Mouse (Mus musculus) naive thymus-derived CD4-positive, alpha-beta T cell, adult 5 months (primary cell): Measurements from ENCODE around the gene Slc1a5. TPM values are rescaled to one million over a fixed set of nuclear protein-coding genes. Genes with fewer than 3 reads are reported as not detected.

ENCODE experiments used
- polyA plus RNA-seq: library from polyadenylated mRNA; unstranded; fragments of 100-300 nt; shearing (Covaris generic); gene quantifications from one replicate; pipeline ENCODE4 v1.2.1, GENCODE M21; 2017

The Slc1a5 gene
- 258 TPM for polyA plus RNA-seq

GRCm38 (mm10) chr7:16780825-16781554 lies at the start of gene Slc1a5:
Slc1a5 (plus strand) TSS chr7:16781340.

GRCm38 (mm10) chr7:16738073-16738696 lies 43.0 kb upstream of the Slc1a5 start, which contains the start of gene Ap2s1:
Ap2s1 (plus strand) TSS chr7:16738410.

GRCm38 (mm10) chr7:16815351-16815941 lies 34.3 kb downstream of the Slc1a5 start, which contains the start of gene Strn4:
Strn4 (plus strand) TSS chr7:16815889.

GRCm38 (mm10) chr7:16816475-16817122 lies 35.5 kb downstream of the Slc1a5 start, which contains the start of gene Fkrp:
Fkrp (minus strand) TSS chr7:16816732.

GRCm38 (mm10) chr7:16842645-16843063 lies 61.5 kb downstream of the Slc1a5 start, which contains the start of gene Prkd2:
Prkd2 (plus strand) TSS chr7:16842902.

Other genes with a start within 250 kb of the Slc1a5 start
- gene Arhgap35, start 166.3 kb upstream of the Slc1a5 start, polyA plus RNA-seq = 8.7 TPM
- gene Ceacam15, start 105.6 kb upstream of the Slc1a5 start, polyA plus RNA-seq = not detected
- gene Ceacam9, start 59.4 kb upstream of the Slc1a5 start, polyA plus RNA-seq = not detected
- gene Ap2s1, start 42.9 kb upstream of the Slc1a5 start, polyA plus RNA-seq = 85.8 TPM
- 79.3 TPM for gene Strn4, start 34.5 kb downstream of the Slc1a5 start, polyA plus RNA-seq
- gene Fkrp, start 35.4 kb downstream of the Slc1a5 start, polyA plus RNA-seq = 22.8 TPM
- gene Prkd2, start 61.6 kb downstream of the Slc1a5 start, polyA plus RNA-seq = 220 TPM
- 0.15 TPM for gene Dact3, start 94.0 kb downstream of the Slc1a5 start, polyA plus RNA-seq
- not detected for gene Gng8, start 110.4 kb downstream of the Slc1a5 start, polyA plus RNA-seq
- 4.1 TPM for gene Ptgir, start 125.2 kb downstream of the Slc1a5 start, polyA plus RNA-seq
- 59.6 TPM for gene Calm3, start 142.8 kb downstream of the Slc1a5 start, polyA plus RNA-seq
- not detected for gene Pnmal2, start 163.3 kb downstream of the Slc1a5 start, polyA plus RNA-seq
- gene Pnmal1, start 178.3 kb downstream of the Slc1a5 start, polyA plus RNA-seq = not detected
- 1.2 TPM for gene Gm42372, start 201.7 kb downstream of the Slc1a5 start, polyA plus RNA-seq
- gene Ccdc8, start 211.4 kb downstream of the Slc1a5 start, polyA plus RNA-seq = 0.07 TPM
- 92.2 TPM for gene Ppp5c, start 246.6 kb downstream of the Slc1a5 start, polyA plus RNA-seq